Mouse (Mus musculus) erythroblast, embryonic 14.5 days (primary cell): ENCODE data around the gene Adamtsl1.

Experiments used
- GATA1 ChIP-seq: IDR thresholded peaks from 2 replicates; pipeline ENCODE4 v1.6.1; 2012; ENCODE audit warnings: low read length, inconsistent platforms, mixed read lengths
- TAL1 ChIP-seq: IDR thresholded peaks from 3 replicates; pipeline ENCODE4 v1.6.1; 2012; ENCODE audit warnings: low read length, inconsistent platforms, mixed read lengths

- TF ChIP-seq GATA1: no peak
- no peak for TF ChIP-seq TAL1
Measured at GRCm38 (mm10) chr4:86046881-86047280, 532.9 kb downstream of the Adamtsl1 start.
